Mouse (Mus musculus) ES-E14 (cell line): ENCODE results near the gene Ccdc84. TPM values are rescaled to one million over a fixed set of nuclear protein-coding genes. Genes with fewer than 3 reads are reported as not detected.
A peak's percentile ranks its signal among the peaks of the same experiment; 100 is the strongest.

Experiments used
- DNase-seq: peaks from one replicate; pipeline ENCODE4 v3.0.0-alpha.2; 2013; ENCODE audit warnings: low read depth, low spot score
- H3K27ac ChIP-seq: 2 replicates; pipeline ENCODE4 v1.5.1; 2012; ENCODE audit warnings: low read depth, mild to moderate bottlenecking, low read length, moderate library complexity, mixed read lengths; ENCODE audit not compliant: poor library complexity, insufficient read depth, severe bottlenecking
- H3K36me3 ChIP-seq: 2 replicates; pipeline ENCODE4 v1.6.1; 2012; ENCODE audit warnings: mild to moderate bottlenecking, low read length, moderate library complexity, mixed read lengths; ENCODE audit not compliant: control insufficient read depth, poor library complexity, insufficient read depth, severe bottlenecking
- H3K4me1 ChIP-seq, 2 experiments: fragments of 150-350 bp in 1 of 2; sonication (generic) in 1 of 2; 2 replicates each; pipeline ENCODE4 v1.6.1; 2012; ENCODE audit warnings: low read length in 2 of 2, mild to moderate bottlenecking in 1 of 2, mixed read lengths in 1 of 2; ENCODE audit not compliant: control insufficient read depth in 2 of 2, insufficient read depth in 2 of 2, poor library complexity in 1 of 2
- H3K4me3 ChIP-seq, 2 experiments: fragments of 150-350 bp in 1 of 2; sonication (generic) in 1 of 2; 2 replicates each; pipeline ENCODE4 v1.5.1; 2012; ENCODE audit warnings: low read length in 2 of 2, low read depth in 1 of 2, mild to moderate bottlenecking in 1 of 2, mixed read lengths in 1 of 2; ENCODE audit not compliant: insufficient read depth in 1 of 2, poor library complexity in 1 of 2, severe bottlenecking in 1 of 2
- H3K9ac ChIP-seq: 2 replicates; pipeline ENCODE4 v1.6.1; 2012; ENCODE audit warnings: low read depth, mild to moderate bottlenecking, low read length, mixed read lengths; ENCODE audit not compliant: poor library complexity, insufficient read depth, severe bottlenecking
- H3K9me3 ChIP-seq: fragments of 150-350 bp; sonication (generic); 2 replicates; pipeline ENCODE4 v1.6.1; 2012; ENCODE audit warnings: low read depth, mild to moderate bottlenecking, low read length; ENCODE audit not compliant: control insufficient read depth, insufficient read depth
- CHD2 ChIP-seq: IDR thresholded peaks from 2 replicates; pipeline ENCODE4 v1.6.1; 2014; ENCODE audit warnings: mild to moderate bottlenecking, low read depth, low read length, inconsistent platforms
- HCFC1 ChIP-seq: IDR thresholded peaks from 2 replicates; pipeline ENCODE4 v1.6.1; 2012; ENCODE audit warnings: low read length, inconsistent platforms, borderline replicate concordance; ENCODE audit not compliant: insufficient read depth
- MAFK ChIP-seq: IDR thresholded peaks from 2 replicates; pipeline ENCODE4 v1.6.1; 2014; ENCODE audit warnings: mild to moderate bottlenecking, low read depth, low read length, inconsistent platforms; ENCODE audit not compliant: insufficient read depth
- ZC3H11A ChIP-seq: IDR thresholded peaks from 2 replicates; pipeline ENCODE4 v1.6.1; 2012; ENCODE audit warnings: low read depth, mild to moderate bottlenecking, inconsistent platforms, low read length, borderline replicate concordance
- ZNF384 ChIP-seq: IDR thresholded peaks from 2 replicates; pipeline ENCODE4 v1.6.1; 2012; ENCODE audit warnings: low read depth, low read length, inconsistent platforms
- in situ Hi-C, 2 experiments: fragments of 600-800 bp; cut with MboI; formaldehyde crosslinking; loops; one replicate each; pipeline ENCODE4 v1.15.1; 2025; ENCODE audit warnings: low sequenced_read_pairs in 2 of 2, inconsistent platforms in 1 of 2; ENCODE audit not compliant: unreplicated experiment in 2 of 2
- total RNA-seq: library from RNA; depleted of rRNA; stranded (reverse); fragments of 300-350 nt; gene quantifications from 2 replicates; pipeline ENCODE4 v1.2.3, GENCODE M21; 2012

The Ccdc84 gene
- total RNA-seq, 1 experiment = 38.3 TPM

DNA sequence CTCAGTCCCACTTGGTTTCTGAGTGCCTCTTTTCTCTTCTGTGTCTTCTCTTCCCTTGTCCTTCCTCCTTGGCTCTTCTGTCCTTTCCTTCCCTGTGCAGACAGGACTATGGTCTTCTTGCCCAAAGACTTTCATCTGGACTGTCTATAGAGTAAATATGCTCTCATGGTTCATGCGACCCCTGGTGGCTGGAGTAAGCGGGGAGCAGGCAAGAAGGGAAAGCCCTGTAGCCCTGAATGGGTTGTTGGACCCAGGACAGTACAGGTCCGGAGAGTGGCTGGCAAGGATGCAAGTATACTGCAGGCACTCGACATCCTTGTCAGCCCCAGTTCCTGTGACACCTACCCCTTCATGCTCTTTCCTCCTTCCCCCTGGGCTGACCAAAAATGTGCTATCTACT is 26.9 kb downstream of the Ccdc84 start:
- in situ Hi-C loops = no loop called here
- Histone ChIP-seq H3K36me3 (peaks cover 37% of the 10 kb centered on the region), H3K4me3 (no peak overlapping the region), H3K4me1 (no peaks in the 10 kb centered on the region), H3K9ac (no peak overlapping the region), H3K27ac (no peak overlapping the region), H3K9me3 (no peaks in the 10 kb centered on the region)
- DNase-seq = no peak
- no peak for TF ChIP-seq HCFC1
- no peak for TF ChIP-seq MAFK
- no peak for TF ChIP-seq ZNF384
- no peak for TF ChIP-seq CHD2

DNA sequence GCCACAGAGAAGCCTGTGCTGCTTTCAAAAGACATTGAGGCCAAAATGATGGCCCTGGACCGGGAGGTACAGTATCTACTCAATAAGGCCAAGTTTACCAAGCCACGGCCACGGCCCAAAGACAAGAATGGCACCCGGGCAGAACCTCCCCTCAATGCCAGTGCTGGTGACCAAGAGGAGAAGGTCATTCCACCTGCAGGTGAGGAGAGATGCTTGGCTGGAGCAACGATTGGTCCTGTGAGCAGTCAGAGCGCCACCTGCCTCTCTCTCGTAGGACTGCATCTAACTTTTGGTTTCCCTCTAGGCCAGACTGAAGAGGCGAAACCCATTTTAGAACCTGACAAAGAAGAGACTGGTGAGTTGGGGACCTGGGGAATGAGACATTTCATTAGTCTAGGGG is 29.1 kb downstream of the Ccdc84 start:
- H3K36me3 ChIP-seq = peaks cover 54% of the 10 kb centered on the region
- no peak for TF ChIP-seq HCFC1
- no peak for TF ChIP-seq ZC3H11A
- no peak for TF ChIP-seq MAFK
- TF ChIP-seq CHD2 = no peak
- no peak for TF ChIP-seq ZNF384
- no peak for DNase-seq

DNA sequence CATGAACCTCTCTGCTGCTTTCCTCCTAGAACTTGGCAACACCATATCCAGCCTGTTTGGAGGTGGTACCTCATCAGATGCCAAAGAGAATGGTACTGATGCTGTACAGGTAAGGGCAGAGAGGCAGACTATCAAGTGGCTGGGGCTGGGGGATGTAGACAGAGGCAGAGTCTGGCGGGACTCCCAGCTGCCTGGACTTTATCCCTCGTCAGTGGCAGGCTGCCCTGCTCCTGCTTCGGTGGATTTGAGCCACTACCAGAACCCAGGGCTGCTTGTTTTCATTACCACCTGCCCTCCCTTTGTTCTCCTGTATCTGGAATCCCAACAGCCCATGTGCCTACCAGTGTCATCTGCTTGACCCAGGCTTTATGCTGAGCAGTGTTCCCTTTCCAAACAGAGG is 31.1 kb downstream of the Ccdc84 start:
- Histone ChIP-seq H3K27ac (no peak overlapping the region), H3K9me3 (no peaks in the 10 kb centered on the region), H3K4me3 (no peak overlapping the region), H3K9ac (no peak overlapping the region), H3K4me1 (peaks cover 0 to 5% of the 10 kb centered on the region in 2 experiments; a peak in 1 of 4 replicates), H3K36me3 (peaks cover 64% of the 10 kb centered on the region)
- in situ Hi-C loops = no loop called here
- no peak for DNase-seq
- TF ChIP-seq MAFK = no peak
- no peak for TF ChIP-seq ZC3H11A
- no peak for TF ChIP-seq HCFC1
- TF ChIP-seq CHD2 = no peak
- no peak for TF ChIP-seq ZNF384

More for the DNA sequence above, 29.1 kb downstream of the Ccdc84 start:
- Histone ChIP-seq H3K9me3 (no peaks in the 10 kb centered on the region), H3K4me3 (no peak overlapping the region), H3K9ac (no peak overlapping the region), H3K4me1 (peaks cover 0 to 2% of the 10 kb centered on the region in 2 experiments; a peak in 1 of 4 replicates), H3K27ac (no peak overlapping the region)
- in situ Hi-C loops = no loop called here

DNA sequence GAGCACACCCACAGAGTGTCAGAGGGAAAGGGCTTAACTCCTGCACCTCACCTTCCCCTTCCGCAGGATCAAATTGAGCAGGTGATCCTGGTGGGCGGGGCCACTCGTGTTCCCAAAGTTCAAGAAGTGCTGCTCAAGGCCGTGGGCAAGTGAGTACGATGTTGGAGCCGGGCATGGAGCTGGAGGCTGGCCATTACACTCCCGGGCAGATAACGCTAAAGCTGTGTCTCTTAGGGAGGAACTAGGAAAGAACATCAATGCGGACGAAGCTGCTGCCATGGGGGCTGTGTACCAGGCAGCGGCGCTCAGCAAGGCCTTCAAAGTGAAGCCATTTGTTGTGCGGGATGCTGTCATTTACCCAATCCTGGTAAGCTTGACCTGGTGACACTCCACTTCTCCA is 33.8 kb downstream of the Ccdc84 start:
- in situ Hi-C loops = no loop called here
- Histone ChIP-seq H3K4me3 (no peak overlapping the region), H3K36me3 (peaks cover 68% of the 10 kb centered on the region), H3K4me1 (peaks cover 0 to 8% of the 10 kb centered on the region in 2 experiments; a peak in 1 of 4 replicates), H3K9ac (no peak overlapping the region), H3K9me3 (no peaks in the 10 kb centered on the region), H3K27ac (no peak overlapping the region)
- TF ChIP-seq MAFK (no peak), ZNF384 (no peak), ZC3H11A (no peak), HCFC1 (no peak), CHD2 (no peak)
- no peak for DNase-seq

DNA sequence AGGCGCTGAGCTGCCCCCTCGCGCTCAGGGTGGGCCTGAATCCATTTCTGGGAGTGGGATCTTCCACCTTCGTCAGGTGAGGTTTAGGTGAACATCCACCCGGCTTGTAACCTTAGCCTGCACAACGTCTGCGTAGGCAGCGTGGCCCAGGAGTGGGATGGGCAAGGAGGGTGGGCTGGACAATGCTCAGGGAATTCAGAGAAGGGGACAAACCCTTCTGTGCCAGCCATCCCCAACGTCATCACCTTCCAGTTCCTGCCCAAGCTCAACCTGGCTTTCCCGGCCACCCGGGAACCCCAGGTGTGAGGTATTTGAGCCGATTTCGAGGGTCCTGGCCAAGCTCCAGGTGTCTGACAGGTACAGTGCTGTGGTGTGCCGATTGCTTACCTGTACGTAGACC is 38.5 kb downstream of the Ccdc84 start:
- Histone ChIP-seq H3K9ac (peak overlapping the region; percentile 92), H3K27ac (peak overlapping the region; percentile 48; the same call in 1 of the 2 replicates), H3K9me3 (no peaks in the 10 kb centered on the region), H3K4me3 (peak overlapping the region; percentile 88 to 93), H3K36me3 (peaks cover 31% of the 10 kb centered on the region), H3K4me1 (peaks cover 7 to 8% of the 10 kb centered on the region in 2 experiments; a peak in 2 of 4 replicates)
- in situ Hi-C loops = no loop called here
- TF ChIP-seq MAFK (no peak), HCFC1 (no peak), ZNF384 (no peak), CHD2 (no peak), ZC3H11A (no peak)
- DNase-seq = no peak
